Mouse (Mus musculus): ENCODE measurements at regions not wholly inside any gene's neighbourhood (a gene's known extent, or its start where the extent isn't known, plus 50 kb on each side); places are given as distances from the start of the nearest gene placed in this dataset.

DNA sequence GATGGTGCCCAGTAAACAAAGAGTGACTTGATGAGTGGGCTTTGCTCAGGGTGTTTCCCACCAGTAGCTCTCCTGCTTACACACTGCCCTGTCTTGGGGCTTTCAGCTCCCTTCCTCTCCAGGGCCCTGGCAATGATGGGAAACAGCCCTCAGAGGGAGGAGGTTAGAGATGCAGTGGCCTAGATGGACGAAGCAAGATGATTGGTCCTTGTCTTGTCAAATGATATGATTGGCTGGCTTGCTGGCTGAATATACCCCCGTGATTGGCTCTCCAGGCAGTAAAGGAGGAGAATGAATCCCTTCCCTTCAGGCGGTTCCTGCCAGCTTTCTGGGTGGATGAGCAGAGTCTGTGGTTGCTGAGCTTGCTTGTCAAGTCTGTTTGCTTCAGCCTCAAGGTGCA is 74.8 kb upstream of the Ncam1 start:
- in situ Hi-C loops (cut with MboI, MseI) = no loop called here

DNA sequence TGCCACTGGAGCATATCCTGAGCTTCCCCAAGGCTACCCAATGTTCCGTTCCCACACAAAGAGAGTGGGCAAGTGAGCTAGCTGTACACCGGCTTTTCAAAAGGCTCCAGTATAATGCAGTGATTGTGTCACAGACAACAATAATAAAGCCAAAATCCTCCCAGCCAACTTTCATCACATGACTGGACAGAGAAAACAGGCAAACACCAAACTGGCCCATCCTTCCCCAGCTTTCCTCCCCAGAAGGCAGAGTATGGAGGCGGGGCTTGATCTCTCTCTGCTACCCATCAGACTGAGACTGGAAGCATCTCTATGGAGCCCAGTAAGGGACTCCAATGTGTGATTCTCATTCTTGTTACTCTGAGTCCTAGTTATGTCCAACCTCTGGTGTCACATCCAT is 52.8 kb upstream of the Ncam1 start:
- in situ Hi-C loops (cut with MboI, MseI) = no loop called here

DNA sequence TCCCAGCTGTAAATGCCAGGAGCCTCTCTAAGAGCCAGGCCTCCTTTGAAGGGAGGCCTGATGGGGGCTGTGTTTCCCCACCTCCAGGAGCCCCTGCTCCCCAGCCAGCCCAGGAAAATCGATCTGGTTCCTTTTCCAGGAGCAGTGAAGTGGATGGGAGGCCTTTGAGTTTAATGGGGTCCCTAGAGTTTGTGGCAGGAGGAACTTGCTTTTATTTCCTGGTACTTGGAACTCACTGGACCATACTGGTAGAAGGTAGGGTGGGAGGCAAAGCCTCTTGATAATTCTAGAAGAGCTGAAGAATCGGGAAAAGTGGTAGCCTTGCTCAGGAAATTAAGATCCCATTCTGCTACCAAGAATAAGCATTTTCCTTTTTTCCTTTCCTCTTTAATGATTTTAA is 50.7 kb upstream of the Ncam1 start:
- in situ Hi-C loops (cut with MboI, MseI) = no loop called here

GRCm38 (mm10) chr9:49848943-49849342 is 50.2 kb upstream of the Ncam1 start:
- in situ Hi-C loops (cut with MboI, MseI) = no loop called here

Measured in regulatory T cell (primary cell).